Mouse (Mus musculus): ENCODE results near the gene Ppp6r2. TPM values are rescaled to one million over a fixed set of nuclear protein-coding genes. Genes with fewer than 3 reads are reported as not detected.

Gene Ppp6r2
- polyA plus RNA-seq, 1 experiment from 2014 or later, result 59.4 TPM

DNA sequence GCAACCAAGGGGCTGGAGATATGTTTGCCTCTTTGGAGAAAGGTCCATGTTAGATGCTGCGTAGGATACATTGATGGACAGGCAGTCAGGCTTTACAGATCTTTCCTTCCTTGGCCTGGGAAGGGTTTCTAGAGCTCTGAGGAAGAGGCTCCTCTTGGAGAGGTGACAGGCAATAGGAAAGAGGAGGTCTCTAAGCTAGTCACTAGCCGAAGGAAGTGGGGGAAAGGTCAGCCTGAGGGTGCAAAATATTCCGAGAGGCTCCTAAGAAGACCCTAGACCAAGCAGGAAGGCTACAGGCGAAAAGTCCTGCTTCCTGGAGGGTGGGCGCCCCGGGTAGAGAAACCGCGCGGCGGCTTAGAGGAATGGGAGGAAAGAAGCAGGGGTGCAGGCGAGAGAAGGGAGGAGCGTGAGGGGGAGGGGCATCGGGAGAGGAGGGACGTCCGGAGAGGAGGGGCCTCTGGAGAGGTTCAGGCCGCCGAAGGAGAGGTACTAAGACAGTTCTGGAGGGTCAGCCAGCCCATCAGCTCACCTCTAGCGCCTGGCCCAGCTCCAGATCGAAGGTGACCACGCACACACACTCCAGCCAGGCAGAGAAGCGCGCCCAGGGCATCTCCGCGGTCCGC lies 15.6 kb upstream of the Ppp6r2 start:
- Histone ChIP-seq H3K4me1 (ENCODE audit: control insufficient read depth, insufficient read depth, low read depth, low read length) (peaks cover 9% of the 10 kb centered on the region), H3K36me3 (ENCODE audit: control insufficient read depth, insufficient read depth, low read length) (no peaks in the 10 kb centered on the region; the same call in 1 of the 2 replicates), H3K27ac (ENCODE audit: low read depth, low read length) (peak overlapping the region; percentile 98), H3K4me2 (ENCODE audit: low read length) (peak overlapping the region; percentile 65), H3K9ac (ENCODE audit: low read depth, low read length) (peak overlapping the region; percentile 95), H3K4me3 (ENCODE audit: low read length) (peak overlapping the region; percentile 83), H3K27me3 (replicated peaks; ENCODE audit: control insufficient read depth, insufficient read depth, low read length) (no peaks in the 10 kb centered on the region), H3K9me3 (ENCODE audit: control insufficient read depth, low read length) (no peaks in the 10 kb centered on the region)
- ATAC-seq, result peak; percentile 93
- WGBS, result 0% methylated on average over 18 of the region's 25 CpGs

DNA sequence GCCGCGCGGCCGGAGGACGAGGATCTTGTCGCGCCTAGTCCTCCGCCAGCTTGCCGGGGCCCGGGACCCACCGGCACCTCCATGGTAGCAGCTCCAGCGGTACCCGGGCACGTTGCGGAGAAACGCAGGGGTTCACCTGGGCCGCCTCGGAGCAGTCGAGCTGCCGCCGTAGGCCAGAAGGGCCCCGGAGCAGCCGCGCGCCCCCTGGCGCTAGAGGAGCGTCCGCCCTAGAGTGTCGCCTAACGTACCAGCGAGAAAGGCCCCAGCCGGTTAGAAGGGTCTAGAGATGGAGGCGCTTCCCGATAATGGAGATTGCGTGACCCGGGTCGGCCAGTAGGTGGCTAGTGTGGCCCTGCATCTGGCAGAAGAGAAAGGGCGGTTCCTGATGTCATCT lies 15.0 kb upstream of the Ppp6r2 start, which contains the start of gene Dennd6b:
Dennd6b (minus strand) TSS at position 184 of the 394 bp plus-strand sequence.
- H3K27me3 ChIP-seq (replicated peaks; ENCODE audit: control insufficient read depth, insufficient read depth, low read length), result no peaks in the 10 kb centered on the region
- H3K4me3 ChIP-seq (ENCODE audit: low read length), result peak within 1 kb of the TSS; percentile 83
- peaks cover 9% of the 10 kb centered on the region for H3K4me1 ChIP-seq (ENCODE audit: control insufficient read depth, insufficient read depth, low read depth, low read length)
- ATAC-seq, result peak; percentile 98
- no peaks in the 10 kb centered on the region for H3K9me3 ChIP-seq (ENCODE audit: control insufficient read depth, low read length)
- 0% methylated on average over 38 of the region's 38 CpGs for WGBS
- H3K9ac ChIP-seq (ENCODE audit: low read depth, low read length), result peak within 1 kb of the TSS; percentile 95
- peak within 1 kb of the TSS; percentile 65 for H3K4me2 ChIP-seq (ENCODE audit: low read length)
- H3K27ac ChIP-seq (ENCODE audit: low read depth, low read length), result peak within 1 kb of the TSS; percentile 98
- no peaks in the 10 kb centered on the region for H3K36me3 ChIP-seq (ENCODE audit: control insufficient read depth, insufficient read depth, low read length)

DNA sequence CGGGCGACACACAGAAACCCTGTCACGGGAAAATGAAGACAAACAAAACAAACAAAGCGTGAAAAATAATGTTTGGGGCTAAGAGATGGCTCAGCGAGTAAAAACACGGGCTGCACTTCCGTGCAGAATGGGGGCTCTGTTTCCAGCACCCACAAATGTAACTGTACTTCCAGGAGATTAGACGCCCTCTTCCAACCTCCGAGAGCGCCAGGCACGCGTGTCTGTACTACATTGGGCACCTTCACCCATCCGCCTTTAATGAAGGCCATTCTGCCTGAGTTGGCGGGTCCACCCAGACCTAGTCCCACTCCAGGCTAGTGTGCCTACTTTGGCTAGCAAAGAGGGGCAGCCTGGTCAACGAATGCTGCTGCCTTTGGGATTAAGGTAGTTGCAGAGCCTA lies 14.3 kb upstream of the Ppp6r2 start:
- Histone ChIP-seq H3K27ac (ENCODE audit: low read depth, low read length) (peak overlapping the region; percentile 98), H3K9me3 (ENCODE audit: control insufficient read depth, low read length) (no peaks in the 10 kb centered on the region), H3K4me2 (ENCODE audit: low read length) (peak overlapping the region; percentile 65), H3K27me3 (replicated peaks; ENCODE audit: control insufficient read depth, insufficient read depth, low read length) (no peaks in the 10 kb centered on the region), H3K36me3 (ENCODE audit: control insufficient read depth, insufficient read depth, low read length) (no peaks in the 10 kb centered on the region), H3K4me3 (ENCODE audit: low read length) (peak overlapping the region; percentile 83), H3K4me1 (ENCODE audit: control insufficient read depth, insufficient read depth, low read depth, low read length) (peaks cover 9% of the 10 kb centered on the region), H3K9ac (ENCODE audit: low read depth, low read length) (peak overlapping the region; percentile 95)
- ATAC-seq, result no peak
- WGBS, result 54% methylated on average over 15 of the region's 15 CpGs

DNA sequence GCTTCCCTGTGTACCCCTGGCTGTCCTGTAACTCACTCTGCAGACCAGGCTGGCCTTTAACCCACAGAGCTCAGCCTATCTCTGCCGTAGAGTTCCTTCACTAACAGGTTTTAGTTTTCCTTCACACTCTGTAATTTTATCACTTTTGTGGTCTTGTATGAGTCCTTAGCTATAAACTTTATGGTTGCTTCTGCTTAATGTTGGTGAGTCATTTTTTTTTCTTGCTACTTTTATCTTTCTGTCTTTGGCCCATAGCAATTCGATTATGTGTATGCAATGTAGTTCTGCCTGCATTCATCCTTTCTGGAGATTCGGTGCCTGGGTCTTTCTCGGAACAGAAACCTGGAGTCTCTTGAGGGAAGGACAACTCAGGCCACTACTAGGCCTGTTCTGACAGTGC lies 3.9 kb upstream of the Ppp6r2 start:
- ATAC-seq, result no peak
- Histone ChIP-seq H3K27me3 (replicated peaks; ENCODE audit: control insufficient read depth, insufficient read depth, low read length) (no peaks in the 10 kb centered on the region), H3K36me3 (ENCODE audit: control insufficient read depth, insufficient read depth, low read length) (no peaks in the 10 kb centered on the region), H3K4me3 (ENCODE audit: low read length) (no peak overlapping the region), H3K27ac (ENCODE audit: low read depth, low read length) (no peak overlapping the region), H3K4me1 (ENCODE audit: control insufficient read depth, insufficient read depth, low read depth, low read length) (peaks cover 4% of the 10 kb centered on the region), H3K9me3 (ENCODE audit: control insufficient read depth, low read length) (peaks cover 5% of the 10 kb centered on the region; the same call in 1 of the 2 replicates), H3K9ac (ENCODE audit: low read depth, low read length) (no peak overlapping the region), H3K4me2 (ENCODE audit: low read length) (no peak overlapping the region)
- WGBS, result 91% methylated on average over 4 of the region's 4 CpGs

DNA sequence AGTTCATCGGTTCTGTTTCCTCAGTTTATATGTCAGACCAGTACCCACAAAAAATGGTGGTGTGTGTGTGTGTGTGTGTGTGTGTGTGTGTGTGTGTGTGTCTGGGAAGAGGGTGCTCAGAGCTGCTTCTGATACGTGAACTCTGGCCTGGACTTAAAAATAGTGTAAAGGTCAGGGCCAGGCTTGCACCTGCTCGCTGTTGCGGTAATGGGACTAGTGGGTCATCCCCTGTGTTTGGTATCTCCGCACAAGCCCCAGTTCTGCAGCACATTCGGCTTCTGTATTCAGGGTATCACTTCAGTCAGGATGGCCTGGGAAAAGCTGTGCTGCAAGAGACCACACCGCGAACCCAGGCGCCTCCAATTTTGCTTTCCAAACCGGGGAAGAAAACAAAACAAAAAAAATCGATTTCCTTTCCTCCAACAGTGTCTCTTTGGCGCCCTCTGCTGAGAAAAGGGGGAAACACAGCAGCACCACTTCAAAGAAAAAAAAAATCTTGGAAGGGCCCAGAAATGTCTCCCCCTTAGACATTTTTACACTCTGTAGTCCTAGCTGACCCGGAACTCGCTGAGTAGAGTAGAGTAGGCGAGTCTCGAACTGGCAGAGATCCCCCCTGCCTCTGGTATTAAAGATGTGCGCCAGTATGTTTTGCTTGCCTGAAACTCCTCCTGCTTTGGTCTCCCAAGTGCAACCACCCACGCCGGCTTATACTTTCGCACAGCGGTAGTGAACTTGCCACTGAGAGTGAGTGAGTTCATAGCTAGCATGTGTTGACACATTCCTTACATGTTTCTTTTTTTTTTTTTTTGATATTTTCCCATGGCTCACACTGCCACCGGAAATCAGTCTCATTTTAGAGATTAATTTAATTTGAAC lies 1.2 kb upstream of the Ppp6r2 start:
- H3K9ac ChIP-seq (ENCODE audit: low read depth, low read length), result peak overlapping the region; percentile 65
- peak overlapping the region; percentile 63 for H3K4me2 ChIP-seq (ENCODE audit: low read length)
- no peaks in the 10 kb centered on the region for H3K27me3 ChIP-seq (replicated peaks; ENCODE audit: control insufficient read depth, insufficient read depth, low read length)
- 0 out of 2 replicates have a peak, but pooled peaks have one; percentile 15 for ATAC-seq
- peaks cover 26% of the 10 kb centered on the region for H3K4me1 ChIP-seq (ENCODE audit: control insufficient read depth, insufficient read depth, low read depth, low read length)
- H3K4me3 ChIP-seq (ENCODE audit: low read length), result peak overlapping the region; percentile 33
- peak overlapping the region; percentile 82 for H3K27ac ChIP-seq (ENCODE audit: low read depth, low read length)
- H3K9me3 ChIP-seq (ENCODE audit: control insufficient read depth, low read length), result no peaks in the 10 kb centered on the region
- H3K36me3 ChIP-seq (ENCODE audit: control insufficient read depth, insufficient read depth, low read length), result no peaks in the 10 kb centered on the region
- WGBS, result 21% methylated on average over 22 of the region's 22 CpGs

DNA sequence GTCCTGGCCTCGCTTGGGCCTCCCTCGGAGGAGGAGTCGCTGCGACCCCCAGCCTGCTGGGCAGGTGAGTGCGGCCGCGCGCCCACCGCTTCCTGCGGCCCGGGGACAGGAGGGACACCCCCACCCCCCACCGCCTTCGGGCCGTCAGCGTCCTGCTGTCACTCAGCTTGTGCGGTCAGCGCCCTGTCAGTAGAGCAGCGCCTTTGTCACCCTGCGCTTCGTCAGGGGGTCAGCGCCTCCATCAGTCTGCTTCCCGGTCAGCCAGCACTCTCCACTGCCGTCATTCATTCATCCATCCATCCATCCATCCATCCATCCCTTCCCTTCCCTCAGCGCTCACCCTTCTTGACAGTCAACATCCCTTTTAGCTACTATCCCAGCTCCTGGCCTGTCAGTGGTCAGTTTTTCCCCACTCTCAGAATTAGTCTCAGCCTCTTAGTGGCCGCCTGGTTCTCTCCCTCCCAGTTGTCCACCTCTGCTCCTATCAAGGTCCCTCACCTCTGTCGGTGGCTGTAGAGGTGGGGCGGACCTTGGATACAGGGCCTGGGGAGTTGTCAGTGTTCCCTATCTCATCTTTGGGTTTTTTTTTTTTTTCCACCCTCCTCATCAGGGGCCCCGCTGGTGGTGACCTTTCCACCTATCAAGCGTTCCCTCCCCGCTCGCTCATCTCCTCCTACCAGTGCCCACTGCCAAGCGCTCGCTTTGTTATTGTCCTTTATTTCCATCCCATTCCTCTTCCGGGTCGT lies 536 bp downstream of the Ppp6r2 start:
- Histone ChIP-seq H3K4me1 (ENCODE audit: control insufficient read depth, insufficient read depth, low read depth, low read length) (peaks cover 26% of the 10 kb centered on the region), H3K4me2 (ENCODE audit: low read length) (peak overlapping the region; percentile 61), H3K27me3 (replicated peaks; ENCODE audit: control insufficient read depth, insufficient read depth, low read length) (no peaks in the 10 kb centered on the region), H3K27ac (ENCODE audit: low read depth, low read length) (peak overlapping the region; percentile 92), H3K9ac (ENCODE audit: low read depth, low read length) (peak overlapping the region; percentile 100), H3K36me3 (ENCODE audit: control insufficient read depth, insufficient read depth, low read length) (peaks cover 13% of the 10 kb centered on the region), H3K4me3 (ENCODE audit: low read length) (peak overlapping the region; percentile 90), H3K9me3 (ENCODE audit: control insufficient read depth, low read length) (peaks cover 3% of the 10 kb centered on the region; the same call in 1 of the 2 replicates)
- peak; percentile 60 for ATAC-seq
- under 1% methylated on average over 32 of the region's 35 CpGs for WGBS

DNA sequence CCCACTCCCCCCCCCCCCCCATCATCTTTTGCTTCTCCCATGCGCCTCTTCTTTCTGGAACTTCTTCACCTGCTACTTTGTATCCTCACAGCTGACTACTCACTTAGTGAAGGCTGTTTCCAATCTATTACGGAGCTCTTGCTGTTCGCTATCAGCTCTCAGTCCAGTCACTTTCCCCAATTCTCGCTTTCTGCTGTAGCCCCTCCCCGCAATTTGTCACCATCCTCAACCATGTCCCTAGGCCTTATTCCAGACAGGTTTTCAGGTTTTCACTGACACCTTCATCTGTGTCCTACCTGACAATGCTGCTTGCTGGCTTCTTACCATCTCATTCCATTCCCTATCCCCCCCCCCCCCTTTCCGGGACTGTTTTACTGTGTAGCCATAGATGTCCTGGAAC lies 1.1 kb downstream of the Ppp6r2 start:
- WGBS, result 44% methylated on average over 6 of the region's 6 CpGs

DNA sequence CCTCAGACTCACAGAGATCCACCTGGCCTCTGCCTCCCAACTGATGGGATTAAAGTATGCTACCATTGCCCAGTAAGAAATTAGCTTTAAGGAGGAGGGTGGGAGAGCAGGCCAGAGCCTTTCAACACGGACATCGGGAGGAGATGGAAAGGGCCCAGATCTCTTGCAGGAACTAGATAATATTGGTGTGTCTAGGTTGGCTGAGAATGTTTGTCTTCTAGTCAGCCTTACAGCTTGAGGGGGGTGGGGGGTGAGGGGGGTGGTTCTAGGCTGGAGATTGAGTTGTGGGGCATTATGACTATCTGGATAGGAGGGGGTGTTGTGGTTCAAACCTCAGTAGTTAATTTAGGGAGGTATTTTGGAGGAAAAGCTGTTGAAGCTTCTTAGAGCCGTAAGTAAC lies 2.2 kb downstream of the Ppp6r2 start:
- Histone ChIP-seq H3K27me3 (replicated peaks; ENCODE audit: control insufficient read depth, insufficient read depth, low read length) (no peaks in the 10 kb centered on the region), H3K4me3 (ENCODE audit: low read length) (no peak overlapping the region; the same call in 1 of the 2 replicates), H3K9ac (ENCODE audit: low read depth, low read length) (no peak overlapping the region; the same call in 1 of the 2 replicates), H3K4me1 (ENCODE audit: control insufficient read depth, insufficient read depth, low read depth, low read length) (peaks cover 26% of the 10 kb centered on the region), H3K27ac (ENCODE audit: low read depth, low read length) (no peak overlapping the region), H3K36me3 (ENCODE audit: control insufficient read depth, insufficient read depth, low read length) (peaks cover 13% of the 10 kb centered on the region), H3K9me3 (ENCODE audit: control insufficient read depth, low read length) (peaks cover 3% of the 10 kb centered on the region; the same call in 1 of the 2 replicates), H3K4me2 (ENCODE audit: low read length) (peak overlapping the region; percentile 46)
- ATAC-seq, result no peak
- 79% methylated on average over 3 of the region's 3 CpGs for WGBS

More for the DNA sequence above, 1.1 kb downstream of the Ppp6r2 start:
- H3K9me3 ChIP-seq (ENCODE audit: control insufficient read depth, low read length), result peaks cover 3% of the 10 kb centered on the region; the same call in 1 of the 2 replicates
- peak overlapping the region; percentile 100 for H3K9ac ChIP-seq (ENCODE audit: low read depth, low read length)
- H3K4me1 ChIP-seq (ENCODE audit: control insufficient read depth, insufficient read depth, low read depth, low read length), result peaks cover 26% of the 10 kb centered on the region
- no peaks in the 10 kb centered on the region for H3K27me3 ChIP-seq (replicated peaks; ENCODE audit: control insufficient read depth, insufficient read depth, low read length)
- H3K4me3 ChIP-seq (ENCODE audit: low read length), result peak overlapping the region; percentile 90
- peaks cover 13% of the 10 kb centered on the region for H3K36me3 ChIP-seq (ENCODE audit: control insufficient read depth, insufficient read depth, low read length)
- peak overlapping the region; percentile 61 for H3K4me2 ChIP-seq (ENCODE audit: low read length)
- no peak for ATAC-seq
- no peak overlapping the region; the same call in 1 of the 2 replicates for H3K27ac ChIP-seq (ENCODE audit: low read depth, low read length)

Measured in hindbrain, embryonic 16.5 days (tissue).